ENCODE assay signal across 8 mouse cellular contexts in the genomic region with DNA sequence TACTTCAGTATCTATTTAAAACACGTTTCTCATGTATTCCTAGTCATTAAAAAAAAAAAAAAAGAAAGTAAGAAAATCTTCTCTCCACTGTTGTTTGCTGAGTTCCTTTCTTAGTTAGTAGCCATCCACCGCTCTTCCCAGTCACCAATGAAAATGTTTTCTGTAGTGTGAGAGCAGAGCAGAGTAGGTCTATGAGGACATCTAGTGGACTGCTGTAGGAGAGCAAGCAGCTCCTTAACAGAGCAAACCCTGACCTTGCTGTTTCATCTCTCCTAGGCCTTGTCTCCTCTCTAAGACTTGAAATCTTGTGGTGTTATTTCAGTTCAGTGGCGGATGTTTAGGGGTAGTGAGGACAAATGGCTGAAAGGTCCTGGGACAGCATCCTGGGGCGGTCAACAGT.
DNase-seq lines count a peak whose midpoint lies in the region; ATAC-seq and TF ChIP-seq lines count a peak whose summit lies in the region.

No protein-coding gene starts in this region.

- no peak overlapping the region for H3ac ChIP-seq in C2C12 (ENCODE audit: control insufficient read depth, insufficient read length, low read depth)

- peak; percentile 59 for ATAC-seq in forebrain, embryonic 16.5 days
- no peak for ATAC-seq in forebrain, embryonic 11.5 days (replicated peaks; ENCODE audit: low FRiP score)

- H3K9ac ChIP-seq in forebrain, embryonic 16.5 days (replicated peaks; ENCODE audit: low read depth, low read length), result no peak overlapping the region
- H3K9ac ChIP-seq in forebrain, embryonic 11.5 days (ENCODE audit: low read length), result no peak overlapping the region

- DNase-seq in forebrain, embryonic 11.5 days (ENCODE audit: low spot score), result no peak
- DNase-seq in embryo, embryonic 10 days (ENCODE audit: low spot score), result peak; percentile 81
- DNase-seq in kidney, postnatal 36 days, result peak; percentile 9 to 15
- DNase-seq in retina, postnatal 7 days (ENCODE audit: low read depth, low spot score), result peak; percentile 14
- DNase-seq in frontal cortex, postnatal 25 days (ENCODE audit: low spot score in 2 of 2), result no peak
- DNase-seq in layer of hippocampus, postnatal 36 days, result no peak

- no peaks in the 10 kb centered on the region for H3K79me3 ChIP-seq in C2C12 (ENCODE audit: low read depth)

- no peaks in the 10 kb centered on the region for H3K79me2 ChIP-seq in C2C12 (ENCODE audit: control insufficient read depth, insufficient read depth)

- H3K4me2 ChIP-seq in forebrain, embryonic 16.5 days (ENCODE audit: low read length), result no peak overlapping the region
- no peak overlapping the region for H3K4me2 ChIP-seq in forebrain, embryonic 11.5 days (ENCODE audit: low read depth, low read length, severe bottlenecking)

- no peak overlapping the region for H3K27ac ChIP-seq in forebrain, embryonic 16.5 days (ENCODE audit: low read length)
- H3K27ac ChIP-seq in forebrain, embryonic 11.5 days (ENCODE audit: low read depth, low read length), result no peak overlapping the region

- H3K4me1 ChIP-seq in forebrain, embryonic 16.5 days (replicated peaks; ENCODE audit: control insufficient read depth, insufficient read depth, low read length), result no peaks in the 10 kb centered on the region
- H3K4me1 ChIP-seq in forebrain, embryonic 11.5 days (replicated peaks; ENCODE audit: control insufficient read depth, insufficient read depth, low read length), result no peaks in the 10 kb centered on the region

- H3K9me3 ChIP-seq in forebrain, embryonic 16.5 days (ENCODE audit: control insufficient read depth, low read length), result no peaks in the 10 kb centered on the region
- no peaks in the 10 kb centered on the region for H3K9me3 ChIP-seq in forebrain, embryonic 11.5 days (ENCODE audit: control insufficient read depth, low read length)

- peak; percentile 54 for TF ChIP-seq CTCF in C2C12 (IDR thresholded peaks at IDR 0.05; ENCODE audit: control insufficient read depth, insufficient read depth, insufficient read length)

- H3K27me3 ChIP-seq in forebrain, embryonic 16.5 days (replicated peaks; ENCODE audit: control insufficient read depth, insufficient read depth, low read length), result no peaks in the 10 kb centered on the region
- H3K27me3 ChIP-seq in forebrain, embryonic 11.5 days (ENCODE audit: control insufficient read depth, insufficient read depth, low read length), result no peaks in the 10 kb centered on the region
- no peaks in the 10 kb centered on the region for H3K27me3 ChIP-seq in C2C12 (ENCODE audit: control insufficient read depth, insufficient read depth, insufficient read length)

- no peaks in the 10 kb centered on the region for H3K36me3 ChIP-seq in forebrain, embryonic 16.5 days (ENCODE audit: control insufficient read depth, insufficient read depth)
- no peaks in the 10 kb centered on the region for H3K36me3 ChIP-seq in forebrain, embryonic 11.5 days (ENCODE audit: control insufficient read depth, insufficient read depth, low read length)
- H3K36me3 ChIP-seq in C2C12 (ENCODE audit: control insufficient read depth, insufficient read depth), result no peaks in the 10 kb centered on the region

- no peak overlapping the region for H3K4me3 ChIP-seq in forebrain, embryonic 16.5 days (replicated peaks; ENCODE audit: low read length)
- no peak overlapping the region for H3K4me3 ChIP-seq in forebrain, embryonic 11.5 days (ENCODE audit: low read depth, low read length)
- H3K4me3 ChIP-seq in C2C12 (ENCODE audit: insufficient read depth, poor library complexity, severe bottlenecking), result no peak overlapping the region

- 26% methylated on average over 4 of the region's 4 CpGs for WGBS in forebrain, embryonic 16.5 days
- 44% methylated on average over 4 of the region's 4 CpGs for WGBS in forebrain, embryonic 11.5 days

TF ChIP-seq in C2C12, 6 proteins besides CTCF, POLR2A, EP300 and RAD21:
- no peak for TF ChIP-seq CEBPB (IDR thresholded peaks at IDR 0.05; ENCODE audit: low read depth)
- no peak for TF ChIP-seq MYOG (IDR thresholded peaks at IDR 0.05; ENCODE audit: control insufficient read depth, extremely low read depth, insufficient read length)
- TF ChIP-seq MAX (IDR thresholded peaks at IDR 0.05), result no peak
- TF ChIP-seq MYOD1 (IDR thresholded peaks at IDR 0.05; ENCODE audit: control insufficient read depth, insufficient read length, low read depth), result no peak
- no peak for TF ChIP-seq FOSL1 (IDR thresholded peaks at IDR 0.05; ENCODE audit: insufficient read depth, low read length, poor library complexity, severe bottlenecking)
- no peak for TF ChIP-seq USF1 (IDR thresholded peaks at IDR 0.05; ENCODE audit: low read depth)

Comparison
In these comparisons a context has a peak if more than half of its experiments do, and no peak if none do; other contexts are left out.
1. DNase-seq: peak in embryo, embryonic 10 days (single experiment), kidney, postnatal 36 days (2 of 2) and retina, postnatal 7 days (single experiment); none in forebrain, embryonic 11.5 days (single experiment), frontal cortex, postnatal 25 days (0 of 2) and layer of hippocampus, postnatal 36 days (0 of 2).